Mouse (Mus musculus): Measurements from ENCODE around the gene Zfp985.
"Not testable (repeated sequence)": the region's sequence is repeated elsewhere in the genome, so short reads cannot be mapped to it uniquely, and the experiment has no call there.

Zfp985 gene

GRCm38 (mm10) chr4:147553071-147553470, at the start of gene Zfp985:
TSS of gene Zfp985 (plus strand) at chr4:147553277.
- not testable (repeated sequence) for DNase-seq

GRCm38 (mm10) chr4:147509174-147509573, 43.9 kb upstream of the Zfp985 start:
- no peak for DNase-seq

DNA sequence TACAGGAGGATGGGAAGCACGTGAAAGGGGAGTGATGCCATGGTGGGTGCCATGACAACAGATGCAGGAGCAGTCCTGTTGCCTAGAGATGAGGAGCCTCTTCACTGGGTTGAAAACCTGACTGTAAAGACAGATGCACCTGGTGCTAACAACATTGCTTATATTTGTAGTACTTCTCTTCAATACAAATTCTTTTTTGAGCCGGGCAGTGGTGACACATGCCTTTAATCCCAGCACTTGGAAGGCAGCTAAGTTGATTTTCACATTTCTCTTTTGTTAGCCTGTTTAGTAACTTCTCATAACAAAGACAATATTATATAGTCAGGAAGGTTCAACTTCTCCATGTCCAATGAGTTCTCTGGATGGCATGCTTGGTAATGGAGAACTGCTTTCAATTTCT, 34.1 kb upstream of the Zfp985 start:
- no peak for DNase-seq

GRCm38 (mm10) chr4:147520100-147520499, 33.0 kb upstream of the Zfp985 start:
- no peak for DNase-seq

DNA sequence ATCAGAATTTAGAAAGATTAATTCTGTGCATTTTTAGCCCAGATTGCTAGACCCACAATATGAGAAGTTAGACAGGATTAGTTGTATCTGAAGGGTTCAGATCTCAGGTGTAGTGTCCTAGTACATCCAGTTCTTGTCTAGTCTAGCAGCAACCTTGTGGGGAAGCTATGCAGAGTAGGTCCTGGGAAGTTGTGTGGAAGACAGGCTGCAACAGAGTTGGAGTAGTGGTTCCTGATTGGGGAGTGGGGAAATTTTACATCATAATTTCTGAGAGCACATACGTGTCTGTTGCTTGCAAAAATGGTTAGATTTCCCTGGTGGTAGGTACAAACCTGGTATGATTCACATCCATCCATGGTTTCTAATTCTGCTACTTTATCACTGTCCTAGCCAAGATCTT, 28.0 kb upstream of the Zfp985 start:
- no peak for DNase-seq

DNA sequence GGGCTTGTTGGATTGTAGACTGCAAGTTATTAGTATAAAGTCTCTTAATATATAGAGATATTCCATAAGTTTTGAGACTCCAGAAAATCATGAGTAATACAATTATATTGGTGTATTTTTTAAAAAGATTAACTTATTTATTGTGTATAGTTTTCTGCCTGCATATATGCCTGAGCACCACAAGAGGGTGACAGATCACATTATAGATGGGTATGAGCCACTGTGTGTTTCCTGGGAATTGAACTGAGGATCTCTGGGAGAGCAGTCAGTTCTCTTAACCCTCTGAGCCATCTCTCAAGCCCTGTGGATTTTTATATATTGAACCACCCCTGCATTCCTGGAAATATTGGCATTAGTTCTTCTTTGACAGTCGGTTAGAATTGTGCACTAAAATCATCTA, 22.7 kb upstream of the Zfp985 start:
- DNase-seq: no peak

DNA sequence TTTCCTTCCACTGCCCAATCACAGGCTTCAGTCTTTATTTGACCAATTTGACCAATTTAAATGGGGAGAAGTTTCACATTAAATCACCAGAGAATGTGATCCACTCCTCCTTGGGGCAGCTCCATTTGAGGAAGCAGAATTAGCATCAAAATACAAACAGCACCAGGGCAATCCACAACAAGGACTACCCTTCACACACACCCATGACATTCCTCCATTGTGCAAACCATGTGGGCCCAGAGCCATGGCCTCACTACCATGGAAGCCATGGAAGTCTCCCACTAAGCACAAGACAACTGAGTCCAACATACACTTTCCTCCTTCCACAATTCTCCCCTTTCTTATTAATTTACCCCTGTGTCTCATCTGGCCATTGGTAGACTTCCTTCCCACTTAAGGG, 17.2 kb upstream of the Zfp985 start:
- not testable (repeated sequence) for DNase-seq

GRCm38 (mm10) chr4:147537702-147538101, 15.4 kb upstream of the Zfp985 start:
- DNase-seq: no peak

- DNase-seq: not testable (repeated sequence)
These were observed 13.2 kb upstream of the Zfp985 start, which contains the start of gene Gm16503 for GRCm38 (mm10) chr4:147539918-147540317. TSS of gene Gm16503 (plus strand) at chr4:147540218.

GRCm38 (mm10) chr4:147541105-147541504, 12.0 kb upstream of the Zfp985 start:
- no peak for DNase-seq

DNA sequence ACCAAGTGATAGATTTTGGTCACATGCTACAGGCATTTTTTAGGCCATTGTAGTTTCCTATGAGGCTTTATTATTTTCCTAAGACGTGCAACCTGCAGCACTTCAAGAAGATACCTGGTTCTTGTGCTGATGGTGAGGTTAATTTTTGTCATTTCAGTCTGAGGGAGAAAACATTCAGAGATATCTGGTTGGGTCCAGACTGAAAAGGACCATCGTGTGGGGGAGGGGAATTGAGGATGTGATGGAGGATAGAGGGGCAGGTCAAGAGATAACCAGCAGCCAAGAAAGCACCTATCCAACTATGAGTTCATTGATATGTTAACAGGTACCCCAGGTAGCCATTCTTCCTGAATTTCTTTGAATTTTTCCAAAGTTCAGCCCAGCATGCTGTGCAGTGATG, 1.3 kb downstream of the Zfp985 start:
- not testable (repeated sequence) for DNase-seq

DNA sequence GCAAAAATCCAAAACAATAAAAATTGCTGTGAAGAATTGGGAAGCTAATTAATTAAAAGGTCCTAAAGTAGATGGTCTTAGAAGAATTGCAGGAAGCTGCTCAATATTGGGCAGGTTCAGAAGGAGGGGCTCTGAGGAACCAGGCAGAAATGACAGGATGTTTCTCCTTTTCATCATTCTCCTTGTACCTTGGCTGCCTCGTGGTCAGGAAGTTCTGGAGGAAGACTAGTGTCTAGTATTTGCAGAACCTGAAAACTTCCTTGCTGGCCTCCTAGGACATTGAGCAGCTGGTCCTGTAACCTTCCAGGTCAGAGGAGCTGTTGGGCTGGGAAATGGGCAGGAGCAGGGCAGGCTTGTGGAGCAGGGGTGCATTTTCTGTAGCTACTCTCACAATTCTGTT, 3.8 kb downstream of the Zfp985 start:
- DNase-seq: not testable (repeated sequence)

- DNase-seq: not testable (repeated sequence)
These were observed 4.9 kb downstream of the Zfp985 start for GRCm38 (mm10) chr4:147558011-147558410.

DNA sequence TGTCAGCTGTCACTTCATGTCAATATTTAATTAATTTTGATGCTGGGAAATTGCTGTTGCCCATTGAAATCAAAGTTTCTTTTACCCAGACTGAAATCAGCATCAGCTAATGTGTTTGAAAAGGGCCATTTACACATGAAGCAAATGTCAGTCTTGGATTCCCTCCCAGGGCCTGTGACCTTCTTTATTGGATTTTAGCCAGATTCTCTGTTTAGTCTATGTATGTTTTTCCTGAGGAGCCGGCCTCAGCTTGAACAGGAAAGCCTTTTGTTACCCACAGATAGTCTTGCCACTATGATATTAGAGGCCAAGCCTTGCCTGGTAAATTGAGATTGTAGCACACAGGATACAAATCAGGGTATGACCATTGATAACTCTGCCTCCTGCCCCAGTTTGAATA, 6.0 kb downstream of the Zfp985 start:
- DNase-seq: not testable (repeated sequence)

GRCm38 (mm10) chr4:147565426-147566220, 12.5 kb downstream of the Zfp985 start:
- DNase-seq: no peak

- DNase-seq: not testable (repeated sequence)
These were observed 18.1 kb downstream of the Zfp985 start for GRCm38 (mm10) chr4:147571156-147571555.

GRCm38 (mm10) chr4:147579371-147579770, 26.3 kb downstream of the Zfp985 start:
- not testable (repeated sequence) for DNase-seq

DNA sequence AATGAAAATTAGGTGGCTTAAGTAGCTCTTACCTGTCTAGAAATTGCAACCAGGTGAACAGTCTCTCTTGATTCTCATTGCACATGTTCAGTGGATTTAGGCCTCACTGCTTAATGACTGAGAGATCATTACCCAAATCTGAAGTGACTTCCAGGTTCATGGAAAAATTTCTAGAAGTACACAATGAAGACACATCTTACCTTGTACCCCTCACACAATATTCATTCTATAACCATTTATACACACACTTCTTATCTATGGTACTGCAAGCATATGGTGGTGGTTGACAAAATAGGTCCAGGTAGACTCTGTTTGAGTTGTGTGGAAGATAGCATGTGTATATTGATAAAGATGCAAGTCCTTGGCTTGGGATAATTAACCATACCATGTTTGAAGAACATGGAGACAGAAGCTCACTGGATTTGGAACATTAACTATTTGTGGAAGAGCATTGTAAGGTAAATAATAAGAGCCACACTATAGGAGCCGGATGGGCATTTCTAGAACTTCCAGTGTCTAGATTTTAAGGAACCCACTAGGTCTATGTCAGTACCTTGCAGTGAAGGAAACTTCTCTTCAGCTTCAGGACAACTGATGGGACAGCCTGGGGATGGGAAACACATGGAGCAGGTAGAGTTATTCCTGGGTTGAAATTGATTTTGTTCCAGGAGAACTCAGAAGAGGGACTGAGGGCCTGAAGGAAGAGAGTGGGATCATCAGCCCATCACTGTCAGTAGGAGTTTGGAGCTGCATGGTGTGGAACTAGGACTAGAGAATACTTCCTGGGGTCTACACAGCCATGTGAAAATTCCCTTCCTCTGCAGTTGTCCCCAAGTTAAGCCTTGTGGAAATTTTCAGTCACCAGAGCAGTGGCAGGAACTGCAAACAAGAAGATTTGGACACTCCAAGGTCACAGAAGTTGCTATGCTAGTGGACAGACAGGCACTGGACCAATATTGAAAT, 33.7 kb downstream of the Zfp985 start:
- no peak for DNase-seq

DNA sequence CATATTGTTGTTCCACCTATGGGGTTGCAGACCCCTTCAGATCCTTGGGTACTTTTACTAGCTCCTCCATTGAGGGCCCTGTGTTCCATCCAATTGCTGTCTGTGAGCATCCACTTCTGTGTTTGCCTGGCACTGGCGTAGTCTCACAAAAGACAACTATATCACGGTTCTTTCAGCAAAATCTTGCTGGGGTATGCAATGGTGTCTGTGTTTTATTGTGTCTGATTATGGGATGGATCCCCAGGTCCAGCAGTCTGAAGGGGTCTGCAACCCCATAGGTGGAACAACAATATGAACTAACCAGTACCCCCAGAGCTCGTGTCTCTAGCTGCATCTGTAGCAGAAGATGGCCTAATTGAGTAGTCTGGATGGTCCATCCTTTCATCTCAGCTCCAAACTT, 41.6 kb downstream of the Zfp985 start:
- not testable (repeated sequence) for DNase-seq

- no peak for DNase-seq
These were observed 44.6 kb downstream of the Zfp985 start for GRCm38 (mm10) chr4:147597685-147598084.

- DNase-seq: no peak
These were observed 45.8 kb downstream of the Zfp985 start for GRCm38 (mm10) chr4:147598831-147599230.

- no peak for DNase-seq
These were observed 48.8 kb downstream of the Zfp985 start for GRCm38 (mm10) chr4:147601881-147602280.

DNA sequence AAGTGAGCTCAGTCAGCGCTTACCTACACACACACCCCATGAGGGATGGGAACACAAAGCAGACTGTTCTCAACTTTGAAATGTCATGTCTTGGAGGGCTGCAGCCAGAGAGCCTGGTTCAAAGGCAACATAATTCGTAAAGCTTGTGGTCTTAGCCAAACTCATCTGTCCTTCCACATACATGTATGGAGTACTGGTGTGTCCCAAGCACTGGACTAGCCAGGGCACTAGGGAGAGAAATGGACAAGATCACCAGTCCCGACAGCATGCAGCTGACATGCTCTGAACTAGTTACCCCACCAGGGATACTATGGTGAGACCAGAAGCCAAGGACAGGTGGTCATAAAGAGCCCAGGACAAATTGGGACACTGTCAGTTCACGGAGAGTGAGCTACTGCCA, 50.7 kb downstream of the Zfp985 start:
- DNase-seq: no peak

DNA sequence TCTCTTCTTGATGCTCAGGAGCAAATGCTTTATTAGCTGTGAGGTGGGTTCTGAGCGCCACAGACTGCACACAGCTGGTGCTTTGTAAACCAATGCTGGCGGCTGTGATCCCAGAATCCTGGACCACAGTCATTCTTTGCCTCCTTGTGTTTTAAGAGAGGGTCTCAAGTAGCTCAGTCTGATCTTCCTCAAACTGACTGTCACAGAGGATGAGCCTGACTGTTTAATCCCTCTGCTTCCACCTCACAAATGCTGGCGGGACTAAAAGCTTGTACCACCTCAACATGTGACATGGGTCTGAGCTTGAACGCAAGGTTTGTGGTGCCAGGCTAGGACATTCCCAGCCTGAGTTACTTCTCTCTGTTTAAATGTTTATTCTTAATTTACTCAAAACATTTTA, 52.4 kb downstream of the Zfp985 start:
- no peak for DNase-seq

Data from cerebellum, postnatal 10 days (tissue).